Mouse (Mus musculus) cerebellum, adult 8-10 months (tissue): ENCODE measurements at regions not wholly inside any gene's neighbourhood (a gene's known extent, or its start where the extent isn't known, plus 50 kb on each side); places are given as distances from the start of the nearest gene placed in this dataset.
A peak's percentile ranks its signal among the peaks of the same experiment; 100 is the strongest.

Experiments
- DNase-seq: peaks from one replicate; pipeline ENCODE4 v3.0.0; 2022

- peak; percentile 1 for DNase-seq
Measured at GRCm38 (mm10) chr3:159121626-159122025, 373.6 kb upstream of the Depdc1a start.

- no peak for DNase-seq
Measured at GRCm38 (mm10) chr3:159143867-159144266, 351.4 kb upstream of the Depdc1a start.

GRCm38 (mm10) chr3:159181504-159181903 lies 313.7 kb upstream of the Depdc1a start:
- no peak for DNase-seq

- no peak for DNase-seq
Measured at GRCm38 (mm10) chr3:159193189-159193588, 302.0 kb upstream of the Depdc1a start.
